Mouse (Mus musculus): ENCODE data around the gene Olfr616. TPM values are rescaled to one million over a fixed set of nuclear protein-coding genes. Genes with fewer than 3 reads are reported as not detected.
"Not testable (repeated sequence)": the region's sequence is repeated elsewhere in the genome, so short reads cannot be mapped to it uniquely, and the experiment has no call there.

Olfr616 gene
- not detected in 2 replicates for polyA plus RNA-seq (2015; fragmentation: Nextera tagmentation; extraction: Ambion mirVana)

- Histone ChIP-seq H3K36me3 (no peaks in the 10 kb centered on the region), H3K27ac (replicated peaks) (no peak within 1 kb of the TSS), H3K4me1 (replicated peaks) (no peaks in the 10 kb centered on the region), H3K27me3 (no peaks in the 10 kb centered on the region), H3K4me2 (no peak within 1 kb of the TSS), H3K9ac (no peak within 1 kb of the TSS), H3K4me3 (no peak within 1 kb of the TSS), H3K9me3 (no peaks in the 10 kb centered on the region)
- 80% methylated on average over 3 of the region's 3 CpGs for WGBS
- no peak for ATAC-seq (ENCODE audit: low FRiP score, low read depth)
Measured at GRCm38 (mm10) chr7:103569043-103569442, at the start of gene Olfr616. Gene Olfr616, minus strand, starts transcription at chr7:103569143.

GRCm38 (mm10) chr7:103612434-103612833 lies 43.5 kb upstream of the Olfr616 start, which contains the start of gene Olfr620:
Gene Olfr620, minus strand, starts transcription at chr7:103612534.
- Histone ChIP-seq H3K9me3 (no peaks in the 10 kb centered on the region), H3K9ac (no peak within 1 kb of the TSS), H3K27me3 (no peaks in the 10 kb centered on the region), H3K4me2 (no peak within 1 kb of the TSS), H3K4me3 (no peak within 1 kb of the TSS), H3K36me3 (no peaks in the 10 kb centered on the region), H3K4me1 (replicated peaks) (no peaks in the 10 kb centered on the region), H3K27ac (replicated peaks) (no peak within 1 kb of the TSS)
- no peak for ATAC-seq (ENCODE audit: low FRiP score, low read depth)
- WGBS: 85% methylated on average over 2 of the region's 2 CpGs

- 86% methylated on average over 2 of the region's 2 CpGs for WGBS
- Histone ChIP-seq H3K4me2 (no peak overlapping the region), H3K27ac (replicated peaks) (no peak overlapping the region), H3K4me1 (replicated peaks) (no peaks in the 10 kb centered on the region), H3K4me3 (no peak overlapping the region), H3K9me3 (no peaks in the 10 kb centered on the region), H3K36me3 (no peaks in the 10 kb centered on the region), H3K9ac (no peak overlapping the region), H3K27me3 (no peaks in the 10 kb centered on the region)
- no peak for ATAC-seq (ENCODE audit: low FRiP score, low read depth)
Measured at GRCm38 (mm10) chr7:103607425-103607824, 38.5 kb upstream of the Olfr616 start.

GRCm38 (mm10) chr7:103600275-103600674 lies 31.3 kb upstream of the Olfr616 start, which contains the start of gene Olfr619:
Gene Olfr619, plus strand, starts transcription at chr7:103600575.
- H3K36me3 ChIP-seq: no peaks in the 10 kb centered on the region
- no peak within 1 kb of the TSS for H3K4me3 ChIP-seq
- no peaks in the 10 kb centered on the region for H3K9me3 ChIP-seq
- H3K27me3 ChIP-seq: no peaks in the 10 kb centered on the region
- ATAC-seq (ENCODE audit: low FRiP score, low read depth): no peak
- no peak within 1 kb of the TSS for H3K27ac ChIP-seq (replicated peaks)
- H3K9ac ChIP-seq: no peak within 1 kb of the TSS
- no peak within 1 kb of the TSS for H3K4me2 ChIP-seq
- no peaks in the 10 kb centered on the region for H3K4me1 ChIP-seq (replicated peaks)

- H3K9ac ChIP-seq: no peak within 1 kb of the TSS
- H3K4me1 ChIP-seq (replicated peaks): no peaks in the 10 kb centered on the region
- no peak for ATAC-seq (ENCODE audit: low FRiP score, low read depth)
- H3K4me3 ChIP-seq: no peak within 1 kb of the TSS
- no peaks in the 10 kb centered on the region for H3K9me3 ChIP-seq
- no peak within 1 kb of the TSS for H3K4me2 ChIP-seq
- H3K27me3 ChIP-seq: no peaks in the 10 kb centered on the region
- WGBS: 73% methylated on average over 2 of the region's 2 CpGs
- no peaks in the 10 kb centered on the region for H3K36me3 ChIP-seq
- H3K27ac ChIP-seq (replicated peaks): no peak within 1 kb of the TSS
Measured at GRCm38 (mm10) chr7:103589803-103590202, 20.9 kb upstream of the Olfr616 start, which contains the start of gene Olfr618. Gene Olfr618, plus strand, starts transcription at chr7:103590103.

- Histone ChIP-seq H3K9me3 (no peaks in the 10 kb centered on the region), H3K27me3 (no peaks in the 10 kb centered on the region), H3K36me3 (no peaks in the 10 kb centered on the region), H3K4me3 (no peak within 1 kb of the TSS), H3K4me1 (replicated peaks) (no peaks in the 10 kb centered on the region), H3K27ac (replicated peaks) (no peak within 1 kb of the TSS), H3K4me2 (no peak within 1 kb of the TSS), H3K9ac (no peak within 1 kb of the TSS)
- WGBS: 100% methylated on average over 1 of the region's 1 CpGs
- no peak for ATAC-seq (ENCODE audit: low FRiP score, low read depth)
Measured at GRCm38 (mm10) chr7:103572761-103573160, 3.8 kb upstream of the Olfr616 start, which contains the start of gene Olfr617. Gene Olfr617, plus strand, starts transcription at chr7:103573061.

GRCm38 (mm10) chr7:103555779-103556178 lies 13.2 kb downstream of the Olfr616 start, which contains the start of gene Olfr615:
Gene Olfr615, plus strand, starts transcription at chr7:103556079.
- Histone ChIP-seq H3K4me1 (replicated peaks) (no peaks in the 10 kb centered on the region), H3K36me3 (no peaks in the 10 kb centered on the region), H3K27ac (replicated peaks) (no peak within 1 kb of the TSS), H3K4me2 (no peak within 1 kb of the TSS), H3K9me3 (no peaks in the 10 kb centered on the region), H3K27me3 (no peaks in the 10 kb centered on the region), H3K9ac (no peak within 1 kb of the TSS), H3K4me3 (no peak within 1 kb of the TSS)
- WGBS: 85% methylated on average over 2 of the region's 2 CpGs
- no peak for ATAC-seq (ENCODE audit: low FRiP score, low read depth)

- no peaks in the 10 kb centered on the region for H3K9me3 ChIP-seq
- WGBS: 85% methylated on average over 2 of the region's 2 CpGs
- no peak within 1 kb of the TSS for H3K4me3 ChIP-seq
- ATAC-seq (ENCODE audit: low FRiP score, low read depth): no peak
- H3K4me1 ChIP-seq (replicated peaks): no peaks in the 10 kb centered on the region
- H3K9ac ChIP-seq: no peak within 1 kb of the TSS
- no peaks in the 10 kb centered on the region for H3K27me3 ChIP-seq
- H3K27ac ChIP-seq (replicated peaks): no peak within 1 kb of the TSS
- no peak within 1 kb of the TSS for H3K4me2 ChIP-seq
- H3K36me3 ChIP-seq: no peaks in the 10 kb centered on the region
Measured at GRCm38 (mm10) chr7:103547774-103548173, 21.2 kb downstream of the Olfr616 start, which contains the start of gene Olfr613. Gene Olfr613, plus strand, starts transcription at chr7:103548074.

- 81% methylated on average over 2 of the region's 2 CpGs for WGBS
- H3K4me3 ChIP-seq; H3K36me3 ChIP-seq; H3K27ac ChIP-seq (replicated peaks); H3K27me3 ChIP-seq; H3K4me1 ChIP-seq (replicated peaks); H3K9ac ChIP-seq; H3K4me2 ChIP-seq; H3K9me3 ChIP-seq; ATAC-seq (ENCODE audit: low FRiP score, low read depth): not testable (repeated sequence)
Measured at GRCm38 (mm10) chr7:103542617-103543016, 26.3 kb downstream of the Olfr616 start, which contains the start of gene Olfr612. Gene Olfr612, minus strand, starts transcription at chr7:103542717.

- H3K4me1 ChIP-seq (replicated peaks); ATAC-seq (ENCODE audit: low FRiP score, low read depth); H3K27ac ChIP-seq (replicated peaks); H3K9ac ChIP-seq; H3K4me2 ChIP-seq; H3K9me3 ChIP-seq; H3K27me3 ChIP-seq; H3K4me3 ChIP-seq; H3K36me3 ChIP-seq: not testable (repeated sequence)
- WGBS: 67% methylated on average over 1 of the region's 1 CpGs
Measured at GRCm38 (mm10) chr7:103520746-103521145, 48.2 kb downstream of the Olfr616 start, which contains the start of gene Olfr611. Gene Olfr611, minus strand, starts transcription at chr7:103520846.

Small RNAs within 50 kb of the gene (microRNA-seq; reads per million reads assigned to microRNA genes)
- gene Gm26506: not detected

Other genes with a start within 250 kb of the Olfr616 start
- not detected in 2 replicates for gene Olfr598, start 245.6 kb downstream of the Olfr616 start, polyA plus RNA-seq (2015; fragmentation: Nextera tagmentation; extraction: Ambion mirVana)
- gene Olfr599, start 233.2 kb downstream of the Olfr616 start, polyA plus RNA-seq (2015; fragmentation: Nextera tagmentation; extraction: Ambion mirVana): not detected in 2 replicates
- not detected in 2 replicates for gene Olfr600, start 219.5 kb downstream of the Olfr616 start, polyA plus RNA-seq (2015; fragmentation: Nextera tagmentation; extraction: Ambion mirVana)
- not detected in 2 replicates for gene Olfr601, start 206.5 kb downstream of the Olfr616 start, polyA plus RNA-seq (2015; fragmentation: Nextera tagmentation; extraction: Ambion mirVana)
- gene Olfr603, start 183.0 kb downstream of the Olfr616 start, polyA plus RNA-seq (2015; fragmentation: Nextera tagmentation; extraction: Ambion mirVana): not detected in 2 replicates
- gene Usp17lc, start 154.1 kb downstream of the Olfr616 start, polyA plus RNA-seq (2015; fragmentation: Nextera tagmentation; extraction: Ambion mirVana): not detected in 2 replicates
- gene Olfr605, start 123.7 kb downstream of the Olfr616 start, polyA plus RNA-seq (2015; fragmentation: Nextera tagmentation; extraction: Ambion mirVana): not detected in 2 replicates
- gene Olfr606, start 120.1 kb downstream of the Olfr616 start, polyA plus RNA-seq (2015; fragmentation: Nextera tagmentation; extraction: Ambion mirVana): not detected in 2 replicates
- gene Olfr607, start 105.0 kb downstream of the Olfr616 start, polyA plus RNA-seq (2015; fragmentation: Nextera tagmentation; extraction: Ambion mirVana): not detected in 2 replicates
- not detected in 2 replicates for gene Olfr608, start 99.3 kb downstream of the Olfr616 start, polyA plus RNA-seq (2015; fragmentation: Nextera tagmentation; extraction: Ambion mirVana)
- gene Olfr609, start 71.1 kb downstream of the Olfr616 start, polyA plus RNA-seq (2015; fragmentation: Nextera tagmentation; extraction: Ambion mirVana): not detected in 2 replicates
- gene Olfr610, start 57.0 kb downstream of the Olfr616 start, polyA plus RNA-seq (2015; fragmentation: Nextera tagmentation; extraction: Ambion mirVana): not detected in 2 replicates
- gene Olfr611, start 48.3 kb downstream of the Olfr616 start, polyA plus RNA-seq (2015; fragmentation: Nextera tagmentation; extraction: Ambion mirVana): not detected in 2 replicates
- gene Olfr612, start 26.4 kb downstream of the Olfr616 start, polyA plus RNA-seq (2015; fragmentation: Nextera tagmentation; extraction: Ambion mirVana): not detected in 2 replicates
- gene Olfr613, start 21.1 kb downstream of the Olfr616 start, polyA plus RNA-seq (2015; fragmentation: Nextera tagmentation; extraction: Ambion mirVana): not detected in 2 replicates
- gene Olfr615, start 13.1 kb downstream of the Olfr616 start, polyA plus RNA-seq (2015; fragmentation: Nextera tagmentation; extraction: Ambion mirVana): not detected in 2 replicates
- gene Olfr617, start 3.9 kb upstream of the Olfr616 start, polyA plus RNA-seq (2015; fragmentation: Nextera tagmentation; extraction: Ambion mirVana): not detected in 2 replicates
- gene Olfr618, start 21.0 kb upstream of the Olfr616 start, polyA plus RNA-seq (2015; fragmentation: Nextera tagmentation; extraction: Ambion mirVana): not detected in 2 replicates
- gene Olfr619, start 31.4 kb upstream of the Olfr616 start, polyA plus RNA-seq (2015; fragmentation: Nextera tagmentation; extraction: Ambion mirVana): not detected in 2 replicates
- gene Olfr620, start 43.4 kb upstream of the Olfr616 start, polyA plus RNA-seq (2015; fragmentation: Nextera tagmentation; extraction: Ambion mirVana): not detected in 2 replicates
- not detected in 2 replicates for gene Olfr622, start 73.6 kb upstream of the Olfr616 start, polyA plus RNA-seq (2015; fragmentation: Nextera tagmentation; extraction: Ambion mirVana)
- not detected in 2 replicates for gene Olfr623, start 94.6 kb upstream of the Olfr616 start, polyA plus RNA-seq (2015; fragmentation: Nextera tagmentation; extraction: Ambion mirVana)
- 0.03 TPM in 1 of 2 replicates, not detected in the other for gene Olfr624, start 102.0 kb upstream of the Olfr616 start, polyA plus RNA-seq (2015; fragmentation: Nextera tagmentation; extraction: Ambion mirVana)
- not detected in 2 replicates for gene Olfr625-ps1, start 113.6 kb upstream of the Olfr616 start, polyA plus RNA-seq (2015; fragmentation: Nextera tagmentation; extraction: Ambion mirVana)
- not detected in 2 replicates for gene Olfr243, start 145.5 kb upstream of the Olfr616 start, polyA plus RNA-seq (2015; fragmentation: Nextera tagmentation; extraction: Ambion mirVana)
- not detected in 2 replicates for gene Olfr628, start 161.2 kb upstream of the Olfr616 start, polyA plus RNA-seq (2015; fragmentation: Nextera tagmentation; extraction: Ambion mirVana)
- gene Olfr629, start 175.8 kb upstream of the Olfr616 start, polyA plus RNA-seq (2015; fragmentation: Nextera tagmentation; extraction: Ambion mirVana): not detected in 2 replicates
- not detected in 2 replicates for gene Olfr630, start 188.2 kb upstream of the Olfr616 start, polyA plus RNA-seq (2015; fragmentation: Nextera tagmentation; extraction: Ambion mirVana)
- not detected in 2 replicates for gene Olfr69, start 202.5 kb upstream of the Olfr616 start, polyA plus RNA-seq (2015; fragmentation: Nextera tagmentation; extraction: Ambion mirVana)
- not detected in 2 replicates for gene Olfr68, start 210.6 kb upstream of the Olfr616 start, polyA plus RNA-seq (2015; fragmentation: Nextera tagmentation; extraction: Ambion mirVana)
- gene Olfr67, start 222.7 kb upstream of the Olfr616 start, polyA plus RNA-seq (2015; fragmentation: Nextera tagmentation; extraction: Ambion mirVana): not detected in 2 replicates
- 1,494 and 1,956 TPM in 2 replicates for gene Hbb-bt, start 244.9 kb upstream of the Olfr616 start, polyA plus RNA-seq (2015; fragmentation: Nextera tagmentation; extraction: Ambion mirVana)

Data from hindbrain, embryonic 15.5 days (tissue).